Mouse (Mus musculus) stomach, postnatal 0 days (tissue): ENCODE results near the gene Teddm3.
A peak's percentile ranks its signal among the peaks of the same experiment; 100 is the strongest.

Experiments used
- CTCF ChIP-seq: IDR thresholded peaks from 2 replicates; pipeline ENCODE4 v1.5.1; 2016; ENCODE audit warnings: antibody characterized with exemption, low read depth, mild to moderate bottlenecking, moderate library complexity
- EP300 ChIP-seq: optimal IDR thresholded peaks from 2 replicates; pipeline ENCODE3; 2016; ENCODE audit warnings: antibody characterized with exemption

DNA sequence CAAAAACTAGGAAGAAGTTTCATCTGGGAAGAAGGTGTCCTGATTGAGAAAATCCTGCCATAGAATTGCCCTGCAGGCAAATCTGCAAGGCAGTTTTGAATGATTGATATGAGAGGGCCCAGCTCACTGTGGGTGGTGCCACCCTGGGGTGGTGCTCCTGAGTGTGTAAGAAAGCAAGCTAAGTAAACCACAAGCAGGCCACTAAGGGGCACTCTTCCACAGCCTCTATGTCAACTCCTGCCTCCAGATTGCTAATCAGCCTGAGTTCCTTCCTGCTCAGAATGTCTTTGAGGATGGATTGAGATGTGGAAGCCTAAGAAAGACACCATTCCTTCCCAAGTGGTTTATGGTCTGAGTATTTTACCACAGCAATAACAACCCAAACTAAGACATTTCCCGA lies 44.3 kb downstream of the Teddm3 start:
- TF ChIP-seq CTCF (peak; percentile 71), EP300 (no peak)
